Mouse (Mus musculus) heart, adult 2 months (tissue): ENCODE data around the gene Trf.

ENCODE experiments used
- CTCF ChIP-seq: fragments of 200-600 bp; IDR thresholded peaks from 2 replicates; pipeline ENCODE4 v1.8.1; 2022; ENCODE audit warnings: antibody characterized with exemption, mild to moderate bottlenecking, moderate library complexity
- POLR2A ChIP-seq: fragments of 200-500 bp; IDR thresholded peaks from 2 replicates; pipeline ENCODE4 v1.6.1; 2011; ENCODE audit warnings: mild to moderate bottlenecking, low read depth, low read length, control low read depth; ENCODE audit not compliant: insufficient read depth

GRCm38 (mm10) chr9:103154568-103154967 is 75.7 kb downstream of the Trf start:
- no peak for TF ChIP-seq POLR2A
- TF ChIP-seq CTCF = no peak
